Mouse (Mus musculus): ENCODE data around the gene Saysd1.

DNA sequence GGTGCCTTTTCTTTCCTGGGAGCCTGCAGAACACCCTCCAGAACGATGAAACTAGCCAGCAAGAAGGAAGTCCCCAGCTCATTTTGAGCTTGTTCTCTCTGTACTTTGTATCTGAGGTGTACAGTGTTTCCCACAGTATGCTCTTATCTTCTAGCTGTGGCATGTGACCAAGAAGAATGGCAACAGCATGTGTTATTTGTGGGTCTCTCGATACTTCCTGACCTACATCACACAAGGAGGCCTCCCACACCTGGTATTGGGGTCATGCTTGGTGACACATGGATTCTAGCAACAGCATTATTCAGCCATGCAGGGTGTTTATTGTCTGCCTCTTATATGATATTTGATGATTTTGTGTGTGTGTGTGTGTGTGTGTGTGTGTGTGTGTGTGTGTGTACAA is 96.5 kb downstream of the Saysd1 start:
- TF ChIP-seq EP300 (IDR thresholded peaks at IDR 0.05; ENCODE audit: low read depth) (no peak), CTCF (IDR thresholded peaks at IDR 0.05; ENCODE audit: low read depth) (no peak)
